Mouse (Mus musculus): ENCODE data around the gene Auh. TPM values are rescaled to one million over a fixed set of nuclear protein-coding genes. Genes with fewer than 3 reads are reported as not detected.

The Auh gene
- polyA plus RNA-seq, 1 experiment = 81.6 TPM

GRCm38 (mm10) chr13:52819901-52820300 is 109.6 kb downstream of the Auh start:
- Histone ChIP-seq H3K4me3 (ENCODE audit: insufficient read depth, low read length) (no peak overlapping the region), H3K27ac (ENCODE audit: insufficient read depth, low read length) (no peak overlapping the region), H3K4me1 (ENCODE audit: control insufficient read depth, insufficient read depth, low read length) (peaks cover 15% of the 10 kb centered on the region)
- no peak for TF ChIP-seq CTCF (IDR thresholded peaks at IDR 0.05; ENCODE audit: extremely low read depth, insufficient read depth, low read length)
- TF ChIP-seq POLR2A (IDR thresholded peaks at IDR 0.05; ENCODE audit: extremely low read depth, insufficient read depth, low read length) = no peak

- H3K27ac ChIP-seq (ENCODE audit: insufficient read depth, low read length) = no peak overlapping the region
- no peak overlapping the region for H3K4me3 ChIP-seq (ENCODE audit: insufficient read depth, low read length)
- TF ChIP-seq POLR2A (IDR thresholded peaks at IDR 0.05; ENCODE audit: extremely low read depth, insufficient read depth, low read length) (no peak), CTCF (IDR thresholded peaks at IDR 0.05; ENCODE audit: extremely low read depth, insufficient read depth, low read length) (no peak)
- H3K4me1 ChIP-seq (ENCODE audit: control insufficient read depth, insufficient read depth, low read length) = peaks cover 15% of the 10 kb centered on the region
These were observed 110.7 kb downstream of the Auh start for GRCm38 (mm10) chr13:52818760-52819159.

- Histone ChIP-seq H3K4me3 (ENCODE audit: insufficient read depth, low read length) (no peak overlapping the region), H3K27ac (ENCODE audit: insufficient read depth, low read length) (no peak overlapping the region), H3K4me1 (ENCODE audit: control insufficient read depth, insufficient read depth, low read length) (peaks cover 15% of the 10 kb centered on the region)
- TF ChIP-seq POLR2A (IDR thresholded peaks at IDR 0.05; ENCODE audit: extremely low read depth, insufficient read depth, low read length) (no peak), CTCF (IDR thresholded peaks at IDR 0.05; ENCODE audit: extremely low read depth, insufficient read depth, low read length) (no peak)
These were observed 111.4 kb downstream of the Auh start for GRCm38 (mm10) chr13:52817991-52818491.

GRCm38 (mm10) chr13:52813750-52814149 is 115.7 kb downstream of the Auh start:
- H3K4me1 ChIP-seq (ENCODE audit: control insufficient read depth, insufficient read depth, low read length) = peaks cover 3% of the 10 kb centered on the region
- TF ChIP-seq POLR2A (IDR thresholded peaks at IDR 0.05; ENCODE audit: extremely low read depth, insufficient read depth, low read length) (no peak), CTCF (IDR thresholded peaks at IDR 0.05; ENCODE audit: extremely low read depth, insufficient read depth, low read length) (no peak)
- no peak overlapping the region for H3K27ac ChIP-seq (ENCODE audit: insufficient read depth, low read length)
- H3K4me3 ChIP-seq (ENCODE audit: insufficient read depth, low read length) = no peak overlapping the region

- TF ChIP-seq POLR2A (IDR thresholded peaks at IDR 0.05; ENCODE audit: extremely low read depth, insufficient read depth, low read length) (no peak), CTCF (IDR thresholded peaks at IDR 0.05; ENCODE audit: extremely low read depth, insufficient read depth, low read length) (no peak)
- H3K27ac ChIP-seq (ENCODE audit: insufficient read depth, low read length) = no peak overlapping the region
- H3K4me1 ChIP-seq (ENCODE audit: control insufficient read depth, insufficient read depth, low read length) = peaks cover 2% of the 10 kb centered on the region
- H3K4me3 ChIP-seq (ENCODE audit: insufficient read depth, low read length) = no peak overlapping the region
These were observed 116.6 kb downstream of the Auh start for GRCm38 (mm10) chr13:52812549-52813515.

GRCm38 (mm10) chr13:52807722-52808121 is 121.8 kb downstream of the Auh start:
- TF ChIP-seq POLR2A (IDR thresholded peaks at IDR 0.05; ENCODE audit: extremely low read depth, insufficient read depth, low read length) = no peak
- Histone ChIP-seq H3K27ac (ENCODE audit: insufficient read depth, low read length) (no peak overlapping the region), H3K4me1 (ENCODE audit: control insufficient read depth, insufficient read depth, low read length) (no peaks in the 10 kb centered on the region), H3K4me3 (ENCODE audit: insufficient read depth, low read length) (no peak overlapping the region)

- Histone ChIP-seq H3K4me3 (ENCODE audit: insufficient read depth, low read length) (no peak overlapping the region), H3K27ac (ENCODE audit: insufficient read depth, low read length) (no peak overlapping the region), H3K4me1 (ENCODE audit: control insufficient read depth, insufficient read depth, low read length) (no peaks in the 10 kb centered on the region)
- TF ChIP-seq CTCF (IDR thresholded peaks at IDR 0.05; ENCODE audit: extremely low read depth, insufficient read depth, low read length) (no peak), POLR2A (IDR thresholded peaks at IDR 0.05; ENCODE audit: extremely low read depth, insufficient read depth, low read length) (no peak)
These were observed 123.5 kb downstream of the Auh start for GRCm38 (mm10) chr13:52806029-52806428.

- Histone ChIP-seq H3K4me3 (ENCODE audit: insufficient read depth, low read length) (no peak overlapping the region), H3K4me1 (ENCODE audit: control insufficient read depth, insufficient read depth, low read length) (no peaks in the 10 kb centered on the region)
- TF ChIP-seq POLR2A (IDR thresholded peaks at IDR 0.05; ENCODE audit: extremely low read depth, insufficient read depth, low read length) = no peak
- TF ChIP-seq CTCF (IDR thresholded peaks at IDR 0.05; ENCODE audit: extremely low read depth, insufficient read depth, low read length) = no peak
These were observed 123.9 kb downstream of the Auh start for GRCm38 (mm10) chr13:52805581-52805980.

GRCm38 (mm10) chr13:52802482-52802881 is 127.0 kb downstream of the Auh start:
- TF ChIP-seq POLR2A (IDR thresholded peaks at IDR 0.05; ENCODE audit: extremely low read depth, insufficient read depth, low read length) = no peak
- TF ChIP-seq CTCF (IDR thresholded peaks at IDR 0.05; ENCODE audit: extremely low read depth, insufficient read depth, low read length) = no peak
- H3K27ac ChIP-seq (ENCODE audit: insufficient read depth, low read length) = no peak overlapping the region
- no peaks in the 10 kb centered on the region for H3K4me1 ChIP-seq (ENCODE audit: control insufficient read depth, insufficient read depth, low read length)
- no peak overlapping the region for H3K4me3 ChIP-seq (ENCODE audit: insufficient read depth, low read length)

More at GRCm38 (mm10) chr13:52805581-52805980, 123.9 kb downstream of the Auh start:
- no peak overlapping the region for H3K27ac ChIP-seq (ENCODE audit: insufficient read depth, low read length)
